Mouse (Mus musculus): Measurements from ENCODE around the gene Pgm3.

GRCm38 (mm10) chr9:86619341-86620139, 47.9 kb upstream of the Pgm3 start:
- TF ChIP-seq CTCF (IDR thresholded peaks at IDR 0.05) (no peak), EP300 (IDR thresholded peaks at IDR 0.05) (no peak)

Measured in lung, postnatal 0 days (tissue).